ENCODE assay signal across 14 mouse cellular contexts in the genomic region with DNA sequence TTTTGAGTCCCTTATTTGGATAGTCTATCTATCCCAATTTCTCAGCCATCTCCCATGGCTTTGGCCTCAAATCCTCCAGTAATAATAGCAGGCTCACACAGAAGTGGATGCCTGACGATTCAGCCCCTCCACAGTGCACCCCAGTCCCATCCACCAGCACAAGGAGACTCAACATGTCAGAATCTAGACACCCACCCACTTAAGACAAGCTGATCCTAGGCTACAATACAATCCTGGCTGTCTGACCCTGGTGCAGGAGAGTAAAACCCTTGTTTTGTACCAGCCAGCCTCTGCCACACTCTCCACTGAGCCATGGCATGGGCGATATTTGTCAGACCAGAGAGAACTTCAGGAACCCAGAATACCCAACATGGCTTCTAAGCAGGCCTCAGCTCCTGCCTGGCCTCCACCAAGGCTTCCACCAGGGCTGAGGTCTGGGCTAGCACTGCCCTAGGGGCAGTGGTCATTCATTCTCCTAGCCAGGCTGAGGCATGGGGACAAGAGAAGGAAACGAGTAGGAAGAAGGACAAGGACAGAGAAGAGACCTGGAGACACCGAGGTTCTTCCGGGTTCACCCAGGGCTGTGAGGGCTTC. TPM values are rescaled to one million over a fixed set of nuclear protein-coding genes. Genes with fewer than 3 reads are reported as not detected.
DNase-seq lines count a peak whose midpoint lies in the region; ATAC-seq lines count a peak whose summit lies in the region.
"Had no signal": no experiment of that assay in that cellular context is flagged by ENCODE, and none has a peak within 500 bp of the region (broad histone marks: within the 10 kb centered on the region; RNA-seq: fewer than 3 reads in every experiment).

No protein-coding gene starts in this region.

- ATAC-seq in heart, embryonic 13.5 days (ENCODE audit: extremely low read depth, insufficient number of reproducible peaks, low FRiP score, low TSS enrichment): no peak
- ATAC-seq in liver, embryonic 11.5 days (replicated peaks; ENCODE audit: low FRiP score): no peak
- no peak for ATAC-seq in embryonic facial prominence, embryonic 15.5 days (ENCODE audit: insufficient number of reproducible peaks, low FRiP score, low TSS enrichment, low read depth)
- ATAC-seq in liver, embryonic 16.5 days (ENCODE audit: low read depth): no peak
- ATAC-seq: forebrain, embryonic 15.5 days; Patski had no signal

- H3K9ac ChIP-seq in heart, embryonic 13.5 days: peak overlapping the region; percentile 65
- H3K9ac ChIP-seq in liver, embryonic 11.5 days (ENCODE audit: low read depth, low read length): peak overlapping the region; percentile 22; the same call in 1 of the 2 replicates
- H3K9ac ChIP-seq in embryonic facial prominence, embryonic 15.5 days: no peak overlapping the region
- H3K9ac ChIP-seq in liver, embryonic 16.5 days (ENCODE audit: low read depth, low read length): no peak overlapping the region
- H3K9ac ChIP-seq: forebrain, embryonic 15.5 days had no signal

- H3K4me1 ChIP-seq in heart, embryonic 13.5 days: peaks cover 98% of the 10 kb centered on the region
- peaks cover 57% of the 10 kb centered on the region for H3K4me1 ChIP-seq in liver, embryonic 11.5 days (replicated peaks; ENCODE audit: control insufficient read depth, insufficient read depth, low read length)
- peaks cover 74% of the 10 kb centered on the region for H3K4me1 ChIP-seq in embryonic facial prominence, embryonic 15.5 days
- H3K4me1 ChIP-seq in liver, embryonic 16.5 days (ENCODE audit: control insufficient read depth, low read depth, low read length): peaks cover 65% of the 10 kb centered on the region

- H3K27me3 ChIP-seq in heart, embryonic 13.5 days (replicated peaks): no peaks in the 10 kb centered on the region
- no peaks in the 10 kb centered on the region for H3K27me3 ChIP-seq in liver, embryonic 11.5 days (replicated peaks; ENCODE audit: control insufficient read depth, insufficient read depth, low read length)
- no peaks in the 10 kb centered on the region for H3K27me3 ChIP-seq in embryonic facial prominence, embryonic 15.5 days
- H3K27me3 ChIP-seq in liver, embryonic 16.5 days (ENCODE audit: control insufficient read depth, insufficient read depth, low read depth, low read length): no peaks in the 10 kb centered on the region
- H3K27me3 ChIP-seq: forebrain, embryonic 15.5 days; Patski had no signal

- H3K4me3 ChIP-seq in heart, embryonic 13.5 days: no peak overlapping the region
- H3K4me3 ChIP-seq in liver, embryonic 11.5 days (ENCODE audit: low read depth, low read length): no peak overlapping the region
- no peak overlapping the region for H3K4me3 ChIP-seq in embryonic facial prominence, embryonic 15.5 days (replicated peaks)
- H3K4me3 ChIP-seq in liver, embryonic 16.5 days (ENCODE audit: low read depth, low read length): no peak overlapping the region
- H3K4me3 ChIP-seq: forebrain, embryonic 15.5 days had no signal

- H3K4me2 ChIP-seq in heart, embryonic 13.5 days: peak overlapping the region; percentile 73; the same call in 1 of the 2 replicates
- H3K4me2 ChIP-seq in liver, embryonic 11.5 days: no peak overlapping the region
- no peak overlapping the region for H3K4me2 ChIP-seq in embryonic facial prominence, embryonic 15.5 days (replicated peaks)
- no peak overlapping the region for H3K4me2 ChIP-seq in liver, embryonic 16.5 days (ENCODE audit: low read depth, low read length)
- H3K4me2 ChIP-seq: forebrain, embryonic 15.5 days had no signal

- 79% methylated on average over 5 of the region's 5 CpGs for WGBS in heart, embryonic 13.5 days
- WGBS in liver, embryonic 11.5 days: 89% methylated on average over 5 of the region's 5 CpGs
- WGBS in embryonic facial prominence, embryonic 15.5 days: 81% methylated on average over 5 of the region's 5 CpGs
- 81% methylated on average over 5 of the region's 5 CpGs for WGBS in liver, embryonic 16.5 days (ENCODE audit: insufficient replicate concordance)

- peak overlapping the region; percentile 99 for H3K27ac ChIP-seq in heart, embryonic 13.5 days (replicated peaks)
- no peak overlapping the region for H3K27ac ChIP-seq in liver, embryonic 11.5 days (ENCODE audit: low read depth, low read length)
- H3K27ac ChIP-seq in embryonic facial prominence, embryonic 15.5 days (replicated peaks): peak overlapping the region; percentile 99; the same call in 1 of the 2 replicates
- H3K27ac ChIP-seq in liver, embryonic 16.5 days (ENCODE audit: low read length): peak overlapping the region; percentile 4; the same call in 1 of the 2 replicates
- H3K27ac ChIP-seq: forebrain, embryonic 15.5 days had no signal

- DNase-seq in heart, adult 8-10 months (ENCODE audit: low spot score): no peak
- no peak for DNase-seq in liver, embryonic 11.5 days (ENCODE audit: low spot score)
- DNase-seq in liver: no peak
- DNase-seq in right cerebral cortex, postnatal 36 days (ENCODE audit: low spot score in 2 of 2): no peak
- no peak for DNase-seq in spleen, postnatal 10 days (ENCODE audit: low spot score in 2 of 2)
- DNase-seq: adrenal gland, adult 8-10 months; kidney, postnatal 25 days; thymus, postnatal 36 days had no signal

- H3K36me3 ChIP-seq in heart, embryonic 13.5 days: peaks cover 19% of the 10 kb centered on the region
- H3K36me3 ChIP-seq in liver, embryonic 11.5 days (ENCODE audit: control insufficient read depth, insufficient read depth, low read length): 0 out of 2 replicates have a peak, but pooled peaks cover 2% of the 10 kb centered on the region
- H3K36me3 ChIP-seq in embryonic facial prominence, embryonic 15.5 days: peaks cover 10% of the 10 kb centered on the region
- no peaks in the 10 kb centered on the region; the same call in 1 of the 2 replicates for H3K36me3 ChIP-seq in liver, embryonic 16.5 days (ENCODE audit: control insufficient read depth, insufficient read depth)
- H3K36me3 ChIP-seq: forebrain, embryonic 15.5 days had no signal

- no peaks in the 10 kb centered on the region for H3K9me3 ChIP-seq in heart, embryonic 13.5 days
- H3K9me3 ChIP-seq in liver, embryonic 11.5 days (ENCODE audit: control insufficient read depth, low read length): no peaks in the 10 kb centered on the region
- no peaks in the 10 kb centered on the region for H3K9me3 ChIP-seq in embryonic facial prominence, embryonic 15.5 days (replicated peaks)
- H3K9me3 ChIP-seq in liver, embryonic 16.5 days (replicated peaks; ENCODE audit: control insufficient read depth, low read length): no peaks in the 10 kb centered on the region
- H3K9me3 ChIP-seq: forebrain, embryonic 15.5 days had no signal

RNA-seq across cellular contexts. Expression of gene Tmbim1, which starts 7.2 kb away (rescaled TPM):
- polyA plus RNA-seq in heart, embryonic 13.5 days (2015; fragmentation: Nextera tagmentation; extraction: Ambion mirVana): 42.0 and 42.7 TPM in 2 replicates
- 10 to 100 TPM; 40.4 to 45.1 (median 44.2) TPM for total RNA-seq in heart, adult 8-10 months (2022)
- 21.7 and 22.9 TPM in 2 replicates for polyA plus RNA-seq in liver, embryonic 11.5 days (2014; fragmentation: Nextera tagmentation; extraction: Ambion mirVana)
- polyA plus RNA-seq in embryonic facial prominence, embryonic 15.5 days (2015; fragmentation: Nextera tagmentation; extraction: Ambion mirVana): 56.6 and 63.9 TPM in 2 replicates
- polyA plus RNA-seq in liver, embryonic 16.5 days (2015; fragmentation: Nextera tagmentation; extraction: Ambion mirVana): 16.5 and 18.8 TPM in 2 replicates

RNA-seq across cellular contexts. Expression of gene Pnkd, which starts 13.5 kb away (rescaled TPM):
- polyA plus RNA-seq in heart, embryonic 13.5 days (2015; fragmentation: Nextera tagmentation; extraction: Ambion mirVana): 227 and 252 TPM in 2 replicates
- total RNA-seq in heart, adult 8-10 months (2022): 100 to 1,000 TPM; 125 to 142 (median 135) TPM
- 79.7 and 84.3 TPM in 2 replicates for polyA plus RNA-seq in liver, embryonic 11.5 days (2014; fragmentation: Nextera tagmentation; extraction: Ambion mirVana)
- 120 and 130 TPM in 2 replicates for polyA plus RNA-seq in embryonic facial prominence, embryonic 15.5 days (2015; fragmentation: Nextera tagmentation; extraction: Ambion mirVana)
- polyA plus RNA-seq in liver, embryonic 16.5 days (2015; fragmentation: Nextera tagmentation; extraction: Ambion mirVana): 34.0 and 37.5 TPM in 2 replicates

RNA-seq across cellular contexts. Expression of gene Aamp, which starts 13.7 kb away (rescaled TPM):
- 164 and 188 TPM in 2 replicates for polyA plus RNA-seq in heart, embryonic 13.5 days (2015; fragmentation: Nextera tagmentation; extraction: Ambion mirVana)
- total RNA-seq in heart, adult 8-10 months (2022): 100 to 1,000 TPM in 2 of 4 experiments, 10 to 100 TPM in 2; 95.4 to 107 (median 99.6) TPM
- 190 and 193 TPM in 2 replicates for polyA plus RNA-seq in liver, embryonic 11.5 days (2014; fragmentation: Nextera tagmentation; extraction: Ambion mirVana)
- polyA plus RNA-seq in embryonic facial prominence, embryonic 15.5 days (2015; fragmentation: Nextera tagmentation; extraction: Ambion mirVana): 247 and 256 TPM in 2 replicates
- polyA plus RNA-seq in liver, embryonic 16.5 days (2015; fragmentation: Nextera tagmentation; extraction: Ambion mirVana): 95.6 and 97.5 TPM in 2 replicates

RNA-seq across cellular contexts. Expression of gene Gpbar1, which starts 19.9 kb away (rescaled TPM):
- 0.36 and 0.64 TPM in 2 replicates for polyA plus RNA-seq in heart, embryonic 13.5 days (2015; fragmentation: Nextera tagmentation; extraction: Ambion mirVana)
- not detected for total RNA-seq in heart, adult 8-10 months (2022)
- 2.8 and 3.2 TPM in 2 replicates for polyA plus RNA-seq in liver, embryonic 11.5 days (2014; fragmentation: Nextera tagmentation; extraction: Ambion mirVana)
- polyA plus RNA-seq in embryonic facial prominence, embryonic 15.5 days (2015; fragmentation: Nextera tagmentation; extraction: Ambion mirVana): not detected in 2 replicates
- polyA plus RNA-seq in liver, embryonic 16.5 days (2015; fragmentation: Nextera tagmentation; extraction: Ambion mirVana): 0.36 and 0.39 TPM in 2 replicates
- total RNA-seq: adrenal gland, adult 8-10 months; left cerebral cortex, postnatal 10 days had no signal
- polyA plus RNA-seq: forebrain, embryonic 15.5 days had no signal

Comparison
In these comparisons a context has a peak if more than half of its experiments do, and no peak if none do; other contexts are left out.
1. H3K9ac ChIP-seq: peak in heart, embryonic 13.5 days (single experiment) and liver, embryonic 11.5 days (single experiment); none in embryonic facial prominence, embryonic 15.5 days (single experiment) and liver, embryonic 16.5 days (single experiment).